Mouse (Mus musculus): ENCODE data around the gene Atp6v0a1.

DNA sequence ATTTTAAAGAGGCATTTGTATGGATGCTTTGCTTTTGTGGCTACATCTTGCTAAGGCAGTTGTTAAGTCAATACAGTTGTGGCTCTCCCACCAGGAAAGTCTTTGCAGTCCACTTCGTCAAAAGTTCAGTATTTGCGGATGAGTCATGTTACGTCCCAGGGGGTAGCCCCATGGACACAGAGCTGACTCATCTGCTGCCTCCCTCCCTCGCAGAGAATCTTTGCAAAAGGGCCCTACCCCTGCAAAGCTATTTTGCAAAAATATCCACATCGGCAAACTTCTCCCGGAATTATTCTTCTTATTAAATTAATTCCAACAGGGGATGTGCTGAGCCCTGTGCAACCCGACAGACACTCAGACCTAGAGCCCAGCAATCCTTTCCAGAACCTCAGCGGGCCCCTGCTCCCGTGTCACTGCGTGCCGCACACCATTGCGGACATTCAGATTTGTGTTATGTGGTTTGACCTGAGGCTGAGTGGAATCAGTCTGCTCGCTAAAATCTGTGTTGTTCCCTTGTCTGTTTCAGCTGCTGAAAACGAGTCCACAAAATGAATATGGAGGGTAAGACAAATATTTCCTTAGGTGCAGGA is 34.8 kb upstream of the Atp6v0a1 start:
- TF ChIP-seq POLR2A (IDR thresholded peaks at IDR 0.05; ENCODE audit: control insufficient read depth, extremely low read depth, insufficient read depth, low read length, poor library complexity) (no peak), CTCF (IDR thresholded peaks at IDR 0.05; ENCODE audit: borderline replicate concordance, control insufficient read depth, extremely low read depth, insufficient read depth, low read length, poor library complexity) (no peak)
